Mouse (Mus musculus): Measurements from ENCODE around the gene Emc7. TPM values are rescaled to one million over a fixed set of nuclear protein-coding genes. Genes with fewer than 3 reads are reported as not detected.

Emc7 gene
- polyA plus RNA-seq, 1 experiment from 2014 or later, result 23.3 TPM

DNA sequence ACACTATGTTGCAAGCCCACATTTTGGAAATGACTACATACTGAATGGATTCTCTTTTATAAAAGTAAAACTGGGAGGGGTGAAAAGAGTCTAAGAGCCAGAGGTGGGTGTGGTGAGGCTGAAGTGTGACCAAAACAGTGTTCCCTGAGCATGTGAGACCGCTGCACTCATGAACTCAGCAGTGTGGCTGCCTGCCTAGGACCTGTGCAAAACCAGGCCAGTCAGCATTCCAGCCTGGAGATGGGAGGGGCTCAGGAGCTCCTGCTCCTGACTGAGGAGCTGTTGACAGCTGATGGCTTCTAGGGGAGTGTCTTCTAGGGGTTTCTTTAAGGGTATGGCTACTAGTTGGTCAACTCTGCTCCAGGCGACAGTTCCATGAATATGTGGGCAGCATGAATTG, 30.1 kb downstream of the Emc7 start:
- Histone ChIP-seq H3K36me3 (ENCODE audit: control insufficient read depth, insufficient read depth, low read length) (no peaks in the 10 kb centered on the region), H3K4me2 (ENCODE audit: low read length) (no peak overlapping the region), H3K27me3 (ENCODE audit: control insufficient read depth, insufficient read depth, low read depth, low read length) (no peaks in the 10 kb centered on the region), H3K4me1 (ENCODE audit: control insufficient read depth, insufficient read depth, low read length) (no peaks in the 10 kb centered on the region), H3K4me3 (ENCODE audit: low read depth, low read length) (no peak overlapping the region), H3K9me3 (replicated peaks; ENCODE audit: control insufficient read depth, low read length, poor library complexity, severe bottlenecking) (no peaks in the 10 kb centered on the region), H3K27ac (ENCODE audit: low read length) (no peak overlapping the region), H3K9ac (ENCODE audit: low read depth, low read length) (no peak overlapping the region)
- WGBS, result 84% methylated on average over 2 of the region's 2 CpGs
- ATAC-seq, result no peak

DNA sequence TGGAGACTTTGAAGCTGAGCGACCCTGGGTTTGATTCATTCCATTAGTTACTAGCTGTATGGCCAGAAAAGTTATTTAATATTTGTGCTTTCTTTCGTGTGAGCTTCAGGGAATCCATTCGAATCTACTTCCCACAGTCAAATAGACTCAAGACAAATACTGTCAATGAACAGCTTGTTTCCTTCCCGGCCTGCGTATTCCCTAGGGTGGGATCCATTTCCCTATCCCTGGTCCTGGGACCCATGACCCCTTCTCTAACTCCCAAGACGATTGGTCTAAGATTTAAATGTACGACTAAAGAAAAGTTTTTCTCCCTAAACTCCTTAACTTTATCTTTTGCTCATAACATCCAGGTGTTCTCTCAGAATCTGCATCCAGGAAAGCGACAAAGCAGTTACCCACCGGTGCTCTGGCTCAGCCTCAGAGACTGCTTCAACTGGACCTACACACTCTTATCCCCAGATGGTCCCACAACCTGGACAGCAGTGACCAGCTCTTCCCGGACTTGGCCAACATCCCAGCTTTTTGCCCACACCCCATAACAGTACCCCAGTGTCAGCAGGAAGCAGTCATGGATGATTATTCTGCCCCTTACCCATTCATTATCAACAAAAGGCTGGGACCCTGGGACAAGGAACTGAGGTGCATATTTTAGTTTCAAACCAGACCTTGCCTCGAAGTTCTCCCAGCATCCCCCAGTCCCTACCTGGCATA, 35.8 kb downstream of the Emc7 start:
- no peaks in the 10 kb centered on the region for H3K9me3 ChIP-seq (replicated peaks; ENCODE audit: control insufficient read depth, low read length, poor library complexity, severe bottlenecking)
- H3K4me3 ChIP-seq (ENCODE audit: low read depth, low read length), result no peak overlapping the region
- H3K9ac ChIP-seq (ENCODE audit: low read depth, low read length), result no peak overlapping the region
- no peak overlapping the region for H3K4me2 ChIP-seq (ENCODE audit: low read length)
- H3K27ac ChIP-seq (ENCODE audit: low read length), result no peak overlapping the region
- WGBS, result 83% methylated on average over 11 of the region's 11 CpGs
- H3K36me3 ChIP-seq (ENCODE audit: control insufficient read depth, insufficient read depth, low read length), result no peaks in the 10 kb centered on the region
- H3K4me1 ChIP-seq (ENCODE audit: control insufficient read depth, insufficient read depth, low read length), result peaks cover 11% of the 10 kb centered on the region
- no peaks in the 10 kb centered on the region for H3K27me3 ChIP-seq (ENCODE audit: control insufficient read depth, insufficient read depth, low read depth, low read length)
- no peak for ATAC-seq

DNA sequence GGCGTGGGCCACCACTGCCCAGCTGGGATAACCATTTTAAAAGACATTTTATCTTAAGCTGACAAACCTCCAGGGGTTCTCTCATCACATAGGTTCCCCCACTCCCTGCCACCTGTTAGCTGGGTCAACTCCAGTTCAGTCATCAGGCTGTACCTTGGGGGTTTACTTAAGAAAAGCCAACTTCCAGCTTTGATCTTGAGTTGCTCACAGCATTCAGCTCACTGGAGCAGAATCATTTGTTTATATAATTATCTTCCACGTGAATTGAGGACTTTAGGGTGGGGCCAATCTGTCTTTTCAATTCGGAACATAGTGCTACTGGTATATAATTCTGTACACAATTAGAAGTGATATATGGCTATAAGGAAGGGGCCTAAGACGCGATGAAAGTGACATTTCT, 36.8 kb downstream of the Emc7 start:
- Histone ChIP-seq H3K4me3 (ENCODE audit: low read depth, low read length) (no peak overlapping the region), H3K9ac (ENCODE audit: low read depth, low read length) (no peak overlapping the region), H3K27me3 (ENCODE audit: control insufficient read depth, insufficient read depth, low read depth, low read length) (no peaks in the 10 kb centered on the region), H3K36me3 (ENCODE audit: control insufficient read depth, insufficient read depth, low read length) (no peaks in the 10 kb centered on the region), H3K9me3 (replicated peaks; ENCODE audit: control insufficient read depth, low read length, poor library complexity, severe bottlenecking) (no peaks in the 10 kb centered on the region), H3K4me2 (ENCODE audit: low read length) (no peak overlapping the region), H3K27ac (ENCODE audit: low read length) (no peak overlapping the region), H3K4me1 (ENCODE audit: control insufficient read depth, insufficient read depth, low read length) (peaks cover 11% of the 10 kb centered on the region)
- WGBS, result 78% methylated on average over 5 of the region's 5 CpGs
- no peak for ATAC-seq

DNA sequence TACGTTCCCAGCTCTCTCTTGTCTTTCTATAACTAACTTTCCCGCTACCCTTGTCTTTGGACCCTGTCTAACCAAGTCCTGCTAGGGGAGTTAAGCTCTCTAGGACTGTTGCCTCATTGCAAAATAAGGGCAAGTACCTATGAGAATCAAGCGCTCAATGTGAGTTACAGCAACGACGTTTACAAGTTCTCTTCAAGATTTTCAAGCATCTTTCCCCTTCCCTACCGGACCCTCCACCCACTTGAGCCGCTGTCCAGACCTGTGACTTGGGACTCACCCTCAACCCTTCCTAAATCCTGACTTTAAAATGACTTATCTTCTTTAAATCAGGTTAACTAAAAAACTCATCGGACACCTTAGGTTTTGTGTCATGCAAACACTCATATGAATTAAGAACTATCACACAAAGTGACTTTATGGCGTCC, 37.6 kb downstream of the Emc7 start:
- Histone ChIP-seq H3K9me3 (replicated peaks; ENCODE audit: control insufficient read depth, low read length, poor library complexity, severe bottlenecking) (no peaks in the 10 kb centered on the region), H3K36me3 (ENCODE audit: control insufficient read depth, insufficient read depth, low read length) (no peaks in the 10 kb centered on the region), H3K4me1 (ENCODE audit: control insufficient read depth, insufficient read depth, low read length) (peaks cover 11% of the 10 kb centered on the region), H3K4me3 (ENCODE audit: low read depth, low read length) (peak overlapping the region; percentile 97), H3K4me2 (ENCODE audit: low read length) (peak overlapping the region; percentile 79), H3K27ac (ENCODE audit: low read length) (peak overlapping the region; percentile 96), H3K9ac (ENCODE audit: low read depth, low read length) (peak overlapping the region; percentile 100), H3K27me3 (ENCODE audit: control insufficient read depth, insufficient read depth, low read depth, low read length) (no peaks in the 10 kb centered on the region)
- peak; percentile 7 for ATAC-seq
- WGBS, result 4% methylated on average over 9 of the region's 9 CpGs

DNA sequence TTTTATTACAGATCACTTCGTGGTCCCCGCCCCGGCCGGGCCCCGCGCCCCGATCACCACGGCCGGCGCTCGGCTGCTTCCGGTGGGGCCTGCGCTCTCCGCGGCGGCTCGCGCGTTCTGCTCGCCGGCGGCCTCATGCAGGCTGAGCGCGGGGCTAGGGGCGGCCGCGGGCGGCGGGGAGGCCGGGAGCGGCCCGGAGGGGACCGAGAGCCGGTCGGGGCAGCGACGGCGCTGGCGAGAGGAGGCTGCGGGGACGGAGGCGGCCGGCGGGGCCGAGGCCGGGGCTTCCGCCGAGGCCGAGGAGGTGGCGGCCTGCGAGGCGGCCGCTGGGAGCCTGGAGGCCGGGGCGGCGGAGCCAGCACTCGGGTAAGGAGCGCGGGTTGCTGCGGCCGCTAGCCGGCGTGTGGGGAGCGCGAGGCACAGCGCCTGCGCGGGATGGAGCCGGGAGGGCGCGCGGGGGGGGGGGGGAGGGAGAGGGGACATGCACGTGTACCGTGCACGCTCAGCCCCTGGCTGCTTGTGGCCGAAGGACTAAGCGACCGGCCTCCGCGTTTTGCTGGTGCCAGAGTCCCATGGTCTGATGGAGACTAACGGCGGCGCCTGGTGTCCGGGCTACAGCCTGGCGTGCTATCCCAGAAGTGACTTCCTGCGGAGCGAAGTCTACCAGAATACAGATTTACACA, 38.2 kb downstream of the Emc7 start, which contains the start of gene Aven:
Gene Aven (plus strand): TSS at position 109 of the 683 bp plus-strand sequence.
- H3K9ac ChIP-seq (ENCODE audit: low read depth, low read length), result peak within 1 kb of the TSS; percentile 100
- peaks cover 11% of the 10 kb centered on the region for H3K4me1 ChIP-seq (ENCODE audit: control insufficient read depth, insufficient read depth, low read length)
- ATAC-seq, result peak; percentile 97
- H3K4me2 ChIP-seq (ENCODE audit: low read length), result peak within 1 kb of the TSS; percentile 79
- WGBS, result under 1% methylated on average over 61 of the region's 87 CpGs
- peak within 1 kb of the TSS; percentile 97 for H3K4me3 ChIP-seq (ENCODE audit: low read depth, low read length)
- H3K9me3 ChIP-seq (replicated peaks; ENCODE audit: control insufficient read depth, low read length, poor library complexity, severe bottlenecking), result no peaks in the 10 kb centered on the region
- H3K27ac ChIP-seq (ENCODE audit: low read length), result peak within 1 kb of the TSS; percentile 96
- no peaks in the 10 kb centered on the region for H3K36me3 ChIP-seq (ENCODE audit: control insufficient read depth, insufficient read depth, low read length)
- H3K27me3 ChIP-seq (ENCODE audit: control insufficient read depth, insufficient read depth, low read depth, low read length), result no peaks in the 10 kb centered on the region

DNA sequence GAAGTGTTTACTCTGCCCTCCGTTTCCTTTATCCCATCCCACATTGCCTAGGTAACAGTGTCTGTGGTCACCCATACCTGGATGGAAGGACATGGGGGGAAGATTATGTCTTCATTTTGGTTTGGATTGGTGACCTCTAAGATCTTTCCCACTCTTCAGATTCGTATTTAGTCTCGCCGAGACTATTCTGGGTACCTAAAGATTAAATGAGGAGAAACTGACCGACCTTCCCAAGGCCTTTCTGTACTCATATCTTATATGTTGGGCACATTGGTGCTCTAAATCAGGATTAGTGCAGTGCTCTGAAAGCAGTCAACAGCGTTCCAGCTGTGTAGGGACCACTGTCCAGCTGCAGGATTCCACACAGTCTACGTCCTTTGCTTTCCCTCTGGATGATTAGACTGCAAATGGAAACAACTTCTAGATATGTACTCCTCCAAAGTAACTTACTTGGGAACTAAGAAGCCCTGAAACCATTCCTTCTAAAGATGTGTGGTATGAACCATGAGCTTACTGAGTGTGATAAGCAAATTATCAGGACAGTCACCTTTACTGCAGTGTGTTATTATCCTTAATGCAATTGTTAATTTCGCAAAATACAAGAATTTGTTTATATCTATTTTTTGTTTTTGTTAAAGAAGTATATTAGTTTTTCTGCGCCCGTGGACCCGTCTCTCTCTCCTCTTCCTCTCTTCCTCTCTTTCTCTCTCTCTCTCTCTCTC, 38.9 kb downstream of the Emc7 start:
- peak overlapping the region; percentile 97 for H3K4me3 ChIP-seq (ENCODE audit: low read depth, low read length)
- H3K9ac ChIP-seq (ENCODE audit: low read depth, low read length), result peak overlapping the region; percentile 100
- H3K9me3 ChIP-seq (replicated peaks; ENCODE audit: control insufficient read depth, low read length, poor library complexity, severe bottlenecking), result no peaks in the 10 kb centered on the region
- peak; percentile 41 for ATAC-seq
- H3K27me3 ChIP-seq (ENCODE audit: control insufficient read depth, insufficient read depth, low read depth, low read length), result no peaks in the 10 kb centered on the region
- 44% methylated on average over 11 of the region's 11 CpGs for WGBS
- H3K4me2 ChIP-seq (ENCODE audit: low read length), result peak overlapping the region; percentile 79
- no peaks in the 10 kb centered on the region for H3K36me3 ChIP-seq (ENCODE audit: control insufficient read depth, insufficient read depth, low read length)
- H3K4me1 ChIP-seq (ENCODE audit: control insufficient read depth, insufficient read depth, low read length), result peaks cover 11% of the 10 kb centered on the region
- H3K27ac ChIP-seq (ENCODE audit: low read length), result peak overlapping the region; percentile 96

DNA sequence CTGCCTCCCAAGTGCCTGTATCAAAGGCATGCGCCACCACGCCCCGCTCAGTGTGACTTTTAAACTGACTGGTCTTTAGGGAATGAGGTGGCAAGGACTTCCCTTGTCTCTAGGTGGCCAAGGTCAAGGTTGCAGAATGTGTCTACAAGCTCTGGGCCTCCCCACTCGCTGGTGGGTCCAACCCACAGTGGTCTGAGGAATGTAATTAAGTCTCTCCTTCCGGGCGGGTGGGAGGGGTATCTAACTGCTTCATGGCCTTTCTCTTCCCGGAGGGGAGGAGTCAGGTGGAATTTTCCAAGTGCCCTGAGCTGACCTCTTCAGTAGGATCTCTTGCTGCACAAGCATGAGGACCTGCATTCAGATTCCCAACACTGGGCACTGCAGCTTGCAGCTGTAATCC, 43.1 kb downstream of the Emc7 start:
- ATAC-seq, result no peak
- Histone ChIP-seq H3K27me3 (ENCODE audit: control insufficient read depth, insufficient read depth, low read depth, low read length) (no peaks in the 10 kb centered on the region), H3K4me3 (ENCODE audit: low read depth, low read length) (no peak overlapping the region), H3K9ac (ENCODE audit: low read depth, low read length) (no peak overlapping the region), H3K9me3 (replicated peaks; ENCODE audit: control insufficient read depth, low read length, poor library complexity, severe bottlenecking) (no peaks in the 10 kb centered on the region), H3K27ac (ENCODE audit: low read length) (no peak overlapping the region), H3K4me2 (ENCODE audit: low read length) (no peak overlapping the region), H3K4me1 (ENCODE audit: control insufficient read depth, insufficient read depth, low read length) (peaks cover 10% of the 10 kb centered on the region), H3K36me3 (ENCODE audit: control insufficient read depth, insufficient read depth, low read length) (no peaks in the 10 kb centered on the region)
- WGBS, result 72% methylated on average over 7 of the region's 7 CpGs

DNA sequence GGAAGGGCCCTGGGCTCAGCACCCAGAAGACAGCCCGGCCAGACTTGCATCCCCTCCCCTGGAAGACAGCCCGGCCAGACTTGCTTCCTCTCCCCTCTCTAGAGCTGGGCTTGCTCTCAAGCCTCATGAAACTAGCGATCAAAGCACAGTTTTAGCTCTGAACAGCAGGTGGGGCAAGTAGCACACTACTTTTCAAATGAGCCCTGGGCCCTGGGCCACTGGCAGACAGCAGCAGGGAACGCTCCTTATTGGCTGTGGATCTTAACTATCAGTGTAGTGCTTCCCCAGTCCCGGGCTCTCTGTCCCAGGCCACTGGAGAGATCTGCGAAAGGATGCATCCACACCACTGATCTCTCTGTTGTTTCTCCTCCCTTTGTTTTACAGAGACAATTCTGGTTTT, 46.4 kb downstream of the Emc7 start:
- Histone ChIP-seq H3K9ac (ENCODE audit: low read depth, low read length) (0 out of 2 replicates have a peak overlapping the region, but pooled peaks have one; percentile 34), H3K9me3 (replicated peaks; ENCODE audit: control insufficient read depth, low read length, poor library complexity, severe bottlenecking) (no peaks in the 10 kb centered on the region), H3K4me3 (ENCODE audit: low read depth, low read length) (no peak overlapping the region), H3K4me2 (ENCODE audit: low read length) (no peak overlapping the region; the same call in 1 of the 2 replicates), H3K27me3 (ENCODE audit: control insufficient read depth, insufficient read depth, low read depth, low read length) (no peaks in the 10 kb centered on the region), H3K4me1 (ENCODE audit: control insufficient read depth, insufficient read depth, low read length) (peaks cover 6% of the 10 kb centered on the region), H3K27ac (ENCODE audit: low read length) (no peak overlapping the region), H3K36me3 (ENCODE audit: control insufficient read depth, insufficient read depth, low read length) (no peaks in the 10 kb centered on the region)
- peak; percentile 94 for ATAC-seq
- WGBS, result 4% methylated on average over 6 of the region's 6 CpGs

DNA sequence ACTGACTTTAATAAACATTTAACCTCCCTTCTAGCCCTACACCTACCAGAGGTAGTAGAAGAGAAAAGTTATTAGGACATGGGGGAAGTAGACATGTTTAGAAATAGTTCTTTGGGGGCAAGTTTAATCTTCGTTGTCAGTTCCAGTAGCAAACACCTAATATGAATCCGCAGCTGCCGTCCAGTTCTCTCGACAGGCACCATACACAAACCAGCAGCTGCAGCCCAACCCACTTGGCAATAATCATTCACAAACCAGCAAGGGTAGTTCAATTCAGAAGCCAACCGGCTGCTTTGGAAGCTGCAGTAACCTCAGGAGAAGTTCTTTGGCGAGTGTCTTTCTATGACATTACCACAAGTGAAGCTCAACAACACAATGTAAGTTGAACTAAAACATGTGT, 49.2 kb downstream of the Emc7 start:
- H3K9ac ChIP-seq (ENCODE audit: low read depth, low read length), result no peak overlapping the region
- H3K4me2 ChIP-seq (ENCODE audit: low read length), result no peak overlapping the region
- WGBS, result 90% methylated on average over 6 of the region's 6 CpGs
- no peak overlapping the region for H3K27ac ChIP-seq (ENCODE audit: low read length)
- no peak overlapping the region for H3K4me3 ChIP-seq (ENCODE audit: low read depth, low read length)
- H3K36me3 ChIP-seq (ENCODE audit: control insufficient read depth, insufficient read depth, low read length), result no peaks in the 10 kb centered on the region
- no peaks in the 10 kb centered on the region for H3K9me3 ChIP-seq (replicated peaks; ENCODE audit: control insufficient read depth, low read length, poor library complexity, severe bottlenecking)
- H3K4me1 ChIP-seq (ENCODE audit: control insufficient read depth, insufficient read depth, low read length), result peaks cover 6% of the 10 kb centered on the region
- no peaks in the 10 kb centered on the region for H3K27me3 ChIP-seq (ENCODE audit: control insufficient read depth, insufficient read depth, low read depth, low read length)
- ATAC-seq, result no peak
